Mouse (Mus musculus): ENCODE measurements around the gene Olfr1326-ps1. TPM values are rescaled to one million over a fixed set of nuclear protein-coding genes. Genes with fewer than 3 reads are reported as not detected.

The Olfr1326-ps1 gene
- polyA plus RNA-seq (2012) = not detected in 2 replicates

DNA sequence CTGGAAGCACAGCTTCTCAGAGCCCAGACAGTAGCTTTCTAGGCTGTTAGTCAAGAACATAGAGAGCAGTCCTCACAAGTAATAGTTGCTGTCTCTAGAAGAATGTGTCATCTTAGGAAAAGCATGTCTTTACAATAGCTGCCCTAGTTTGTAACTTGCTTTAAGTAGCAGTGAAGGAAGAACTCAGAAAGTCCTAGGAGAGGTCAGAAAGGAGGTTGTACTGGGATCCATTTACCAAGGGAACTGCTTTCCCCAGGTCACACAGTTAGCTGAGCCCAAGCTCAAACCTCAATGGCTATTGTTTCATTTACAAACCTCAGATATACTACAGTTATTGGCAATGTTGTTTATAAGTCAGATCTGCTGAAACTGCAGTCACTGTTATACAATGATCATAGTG lies at the start of gene Olfr1326-ps1:
Gene Olfr1326-ps1 (minus strand): TSS at position 101 of the 400 bp plus-strand sequence.
- no peak for TF ChIP-seq GATA1 (IDR thresholded peaks at IDR 0.05; ENCODE audit: low read length)

DNA sequence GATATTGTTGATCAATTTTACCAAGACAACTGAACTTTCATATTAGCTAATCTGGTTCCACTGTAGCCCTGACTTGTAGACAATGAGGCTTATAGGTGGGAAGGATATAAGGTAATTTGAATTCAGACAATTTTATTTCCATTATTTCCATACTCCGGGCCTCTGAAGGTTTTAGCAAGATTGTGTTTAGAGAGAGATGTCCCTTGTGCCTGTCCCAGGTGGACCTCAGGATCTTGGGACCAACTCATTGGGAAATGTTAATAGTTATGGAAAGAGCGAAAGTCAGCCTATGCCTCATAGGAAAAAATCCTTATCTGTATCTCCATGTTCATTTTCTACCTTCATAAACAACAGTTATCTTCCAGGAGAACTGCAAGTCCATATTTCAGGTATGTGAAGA lies 17.7 kb upstream of the Olfr1326-ps1 start, which contains the start of gene Olfr1325:
Gene Olfr1325 (plus strand): TSS at position 301 of the 400 bp plus-strand sequence.
- no peak for TF ChIP-seq GATA1 (IDR thresholded peaks at IDR 0.05; ENCODE audit: low read length)

Other genes with a start within 250 kb of the Olfr1326-ps1 start
- gene Plxna3, start 245.8 kb downstream of the Olfr1326-ps1 start, polyA plus RNA-seq (2012) = 16.8 and 17.4 TPM in 2 replicates
- gene Lage3, start 221.3 kb downstream of the Olfr1326-ps1 start, polyA plus RNA-seq (2012) = 5.7 and 8.9 TPM in 2 replicates
- 28.9 and 40.3 TPM in 2 replicates for gene Ubl4a, start 201.7 kb downstream of the Olfr1326-ps1 start, polyA plus RNA-seq (2012)
- 1.3 and 1.4 TPM in 2 replicates for gene Slc10a3, start 201.5 kb downstream of the Olfr1326-ps1 start, polyA plus RNA-seq (2012)
- gene Fam3a, start 181.6 kb downstream of the Olfr1326-ps1 start, polyA plus RNA-seq (2012) = 5.6 and 7.3 TPM in 2 replicates
- 18.3 and 27.2 TPM in 2 replicates for gene Ikbkg, start 181.6 kb downstream of the Olfr1326-ps1 start, polyA plus RNA-seq (2012)
- gene G6pdx, start 145.7 kb downstream of the Olfr1326-ps1 start, polyA plus RNA-seq (2012) = 7.2 and 18.4 TPM in 2 replicates
- not detected in 2 replicates for gene Gm6880, start 93.5 kb downstream of the Olfr1326-ps1 start, polyA plus RNA-seq (2012)
- gene Olfr1325, start 17.8 kb upstream of the Olfr1326-ps1 start, polyA plus RNA-seq (2012) = not detected in 2 replicates
- not detected in 2 replicates for gene Gm5640, start 70.7 kb upstream of the Olfr1326-ps1 start, polyA plus RNA-seq (2012)
- gene Gm6890, start 166.0 kb upstream of the Olfr1326-ps1 start, polyA plus RNA-seq (2012) = not detected in 2 replicates